Mouse (Mus musculus) liver, embryonic 14.5 days (tissue): Measurements from ENCODE around the gene Gm45808. TPM values are rescaled to one million over a fixed set of nuclear protein-coding genes. Genes with fewer than 3 reads are reported as not detected.

Experiments used
- ATAC-seq: fragments of 200-750 bp; cut with Nextera tagmentation; 2 replicates; pipeline ENCODE4 v1.8.0; 2017; ENCODE audit warnings: moderate number of reproducible peaks, mild to moderate bottlenecking, moderate library complexity; ENCODE audit not compliant: insufficient read depth
- DNase-seq, 3 experiments: peaks; one replicate each; pipeline ENCODE4 v3.0.0-alpha.2; 2012 to 2013; ENCODE audit warnings: low read depth in 3 of 3, low spot score in 3 of 3
- H3K27ac ChIP-seq: fragments of 300-500 bp; sonication (generic); 2 replicates; pipeline ENCODE4 v1.5.1; 2014; ENCODE audit warnings: moderate library complexity, mild to moderate bottlenecking, control low read depth, inconsistent platforms
- H3K27me3 ChIP-seq: fragments of 300-500 bp; sonication (generic); 2 replicates; pipeline ENCODE4 v1.6.1; 2014; ENCODE audit warnings: mild to moderate bottlenecking, low read length, moderate library complexity; ENCODE audit not compliant: control insufficient read depth, insufficient read depth
- H3K36me3 ChIP-seq: fragments of 300-500 bp; sonication (generic); replicated peaks from 2 replicates; pipeline ENCODE4 v1.6.1; 2014; ENCODE audit warnings: low read depth; ENCODE audit not compliant: control insufficient read depth, insufficient read depth
- H3K4me1 ChIP-seq, 2 experiments: fragments of 200-500 bp in 1 of 2; fragments of 300-500 bp in 1 of 2; sonication (generic) in 1 of 2; replicated peaks; 2 replicates each; pipeline ENCODE4 v1.6.1; 2012 to 2014; ENCODE audit warnings: antibody characterized with exemption in 1 of 2, inconsistent platforms in 1 of 2, low read length in 1 of 2; ENCODE audit not compliant: control insufficient read depth in 2 of 2, insufficient read depth in 2 of 2
- H3K4me2 ChIP-seq: fragments of 300-500 bp; sonication (generic); 2 replicates; pipeline ENCODE4 v1.6.1; 2014; ENCODE audit warnings: low read depth, mild to moderate bottlenecking, control low read depth, moderate library complexity
- H3K4me3 ChIP-seq, 2 experiments: fragments of 200-500 bp in 1 of 2; fragments of 300-500 bp in 1 of 2; sonication (generic) in 1 of 2; 2 replicates each; pipeline ENCODE4 v1.5.1; 2012 to 2014; ENCODE audit warnings: low read depth in 2 of 2, low read length in 2 of 2, mild to moderate bottlenecking in 2 of 2, control low read depth in 1 of 2, inconsistent platforms in 1 of 2, moderate library complexity in 1 of 2; ENCODE audit not compliant: insufficient read depth in 1 of 2
- H3K9ac ChIP-seq: fragments of 300-500 bp; sonication (generic); replicated peaks from 2 replicates; pipeline ENCODE4 v1.6.1; 2014; ENCODE audit warnings: mild to moderate bottlenecking, control low read depth, moderate library complexity
- H3K9me3 ChIP-seq: fragments of 300-500 bp; sonication (generic); 2 replicates; pipeline ENCODE4 v1.6.1; 2016; ENCODE audit warnings: low read length, mixed read lengths; ENCODE audit not compliant: control insufficient read depth
- CTCF ChIP-seq: IDR thresholded peaks from 2 replicates; pipeline ENCODE4 v1.5.1; 2016; ENCODE audit warnings: antibody characterized with exemption, low read depth, control low read depth
- EP300 ChIP-seq: IDR thresholded peaks from 2 replicates; pipeline ENCODE4 v1.6.1; 2016; ENCODE audit warnings: antibody characterized with exemption, low read depth
- WGBS: fragments of 180-500 bp; shearing (Covaris S2); extraction: QIAGEN DNeasy Blood & Tissue Kit; methylation state at CpG from one replicate; pipeline ENCODE4 v1.1.7; 2014; ENCODE audit not compliant: insufficient replicate concordance; 5-methylcytosine and 5-hydroxymethylcytosine counted together
- polyA plus RNA-seq, 2 experiments: library from polyadenylated mRNA; depleted of rRNA in 1 of 2; stranded (reverse) in 1 of 2; unstranded in 1 of 2; fragments of >200 nt; fragmentation: Nextera tagmentation in 1 of 2; extraction: Ambion mirVana in 1 of 2; gene quantifications; 2 replicates each; pipeline versions ENCODE4 v1.2.1 to v1.2.3; 2012 to 2014

Gm45808 gene
- polyA plus RNA-seq, 2 experiments: not detected

DNA sequence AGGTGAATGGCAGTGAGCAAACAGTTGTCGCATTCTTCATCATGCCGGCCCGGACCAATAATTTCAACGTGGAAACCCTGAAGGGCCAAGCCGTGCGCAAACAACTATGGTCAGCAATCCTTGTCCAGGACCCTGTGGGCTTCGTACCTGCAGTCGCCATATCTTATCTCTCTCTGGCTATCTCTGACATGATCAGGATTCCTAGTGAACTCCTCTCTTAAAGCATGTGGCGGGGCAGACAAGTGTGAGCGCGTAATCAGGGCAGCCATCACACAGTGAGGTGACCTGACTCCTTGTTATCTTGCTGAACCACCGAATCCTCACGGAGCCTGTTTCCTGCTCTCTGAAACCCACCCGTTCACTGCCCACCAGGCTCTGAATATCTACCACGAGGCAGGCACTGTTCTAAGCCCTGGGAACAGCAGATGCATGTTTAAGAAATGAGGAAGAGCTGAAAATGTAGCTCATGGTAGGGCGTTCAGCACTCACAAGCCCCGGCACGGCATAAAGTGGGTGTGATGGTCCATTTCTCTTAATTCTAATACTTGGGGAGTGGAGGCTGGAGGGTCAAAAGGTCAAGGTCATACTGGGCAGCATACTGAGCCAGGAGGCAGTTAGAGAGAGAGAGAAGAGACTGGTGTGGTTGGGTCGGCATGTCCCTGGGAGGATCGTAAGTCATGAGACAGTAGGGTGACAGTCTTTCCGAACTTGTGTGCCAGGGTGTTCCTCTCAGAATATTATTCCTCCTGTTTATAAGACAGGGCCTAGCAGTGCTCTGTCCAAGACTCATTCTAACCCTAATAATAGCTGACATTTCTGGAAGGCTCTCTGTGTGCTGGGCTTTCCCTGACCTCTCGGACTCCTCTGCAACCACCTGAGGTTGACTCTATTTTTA is 42.8 kb downstream of the Gm45808 start:
- no peak overlapping the region for H3K9ac ChIP-seq
- H3K9me3 ChIP-seq: no peaks in the 10 kb centered on the region
- no peak overlapping the region for H3K4me2 ChIP-seq
- TF ChIP-seq EP300 (no peak), CTCF (no peak)
- H3K27ac ChIP-seq: no peak overlapping the region
- ATAC-seq (no peak), DNase-seq (no peak)
- H3K4me1 ChIP-seq: peaks cover 0 to 11% of the 10 kb centered on the region in 2 experiments; a peak in 2 of 4 replicates
- no peaks in the 10 kb centered on the region for H3K36me3 ChIP-seq
- H3K4me3 ChIP-seq: no peak overlapping the region
- WGBS: 45% methylated on average over 22 of the region's 22 CpGs
- no peaks in the 10 kb centered on the region for H3K27me3 ChIP-seq

DNA sequence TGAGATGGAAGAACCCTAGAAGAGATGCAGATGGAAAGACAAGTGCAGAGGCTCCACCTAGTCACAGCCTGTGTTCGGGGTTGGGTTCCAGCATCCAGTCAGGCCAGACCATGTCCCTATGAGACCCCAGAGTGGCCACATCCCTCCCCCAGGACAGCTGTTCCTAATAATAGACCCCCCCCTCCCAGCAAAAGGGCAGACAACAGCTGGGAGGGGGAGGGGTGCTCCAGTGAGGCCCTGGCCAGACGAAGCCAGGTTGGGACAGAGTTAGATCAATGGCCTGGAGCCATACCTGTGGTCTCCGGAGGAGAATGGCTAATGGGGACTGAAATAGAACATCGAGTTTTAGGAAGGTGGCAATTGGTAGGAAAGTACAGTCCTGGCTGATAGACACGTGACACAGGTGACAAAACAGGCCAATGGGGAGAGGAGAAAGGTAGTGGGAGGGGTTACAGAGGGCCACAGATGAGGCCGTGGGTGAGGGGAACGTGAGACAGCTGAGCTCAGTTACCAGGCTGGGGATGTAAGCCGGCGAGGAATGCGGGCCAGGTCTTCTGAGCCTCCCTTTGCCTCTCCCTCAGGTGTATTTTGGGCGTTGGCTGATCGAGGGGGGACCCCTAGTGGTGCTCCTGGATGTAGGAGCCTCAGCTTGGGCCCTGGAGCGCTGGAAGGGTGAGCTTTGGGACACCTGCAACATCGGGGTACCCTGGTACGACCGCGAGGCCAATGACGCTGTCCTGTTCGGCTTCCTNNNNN is 48.9 kb downstream of the Gm45808 start, which contains the start of gene Ruvbl2:
TSS of gene Ruvbl2 (minus strand) at position 576 of the 756 bp plus-strand sequence.
- DNase-seq (no peak), ATAC-seq (no peak)
- Histone ChIP-seq H3K4me1 (peaks cover 0 to 13% of the 10 kb centered on the region in 2 experiments; a peak in 2 of 4 replicates), H3K4me3 (no peak within 1 kb of the TSS), H3K27me3 (no peaks in the 10 kb centered on the region), H3K4me2 (no peak within 1 kb of the TSS), H3K9me3 (no peaks in the 10 kb centered on the region), H3K36me3 (no peaks in the 10 kb centered on the region), H3K27ac (no peak within 1 kb of the TSS), H3K9ac (no peak within 1 kb of the TSS)
- 45% methylated on average over 19 of the region's 19 CpGs for WGBS
- TF ChIP-seq EP300 (no peak), CTCF (peak; percentile 55)

DNA sequence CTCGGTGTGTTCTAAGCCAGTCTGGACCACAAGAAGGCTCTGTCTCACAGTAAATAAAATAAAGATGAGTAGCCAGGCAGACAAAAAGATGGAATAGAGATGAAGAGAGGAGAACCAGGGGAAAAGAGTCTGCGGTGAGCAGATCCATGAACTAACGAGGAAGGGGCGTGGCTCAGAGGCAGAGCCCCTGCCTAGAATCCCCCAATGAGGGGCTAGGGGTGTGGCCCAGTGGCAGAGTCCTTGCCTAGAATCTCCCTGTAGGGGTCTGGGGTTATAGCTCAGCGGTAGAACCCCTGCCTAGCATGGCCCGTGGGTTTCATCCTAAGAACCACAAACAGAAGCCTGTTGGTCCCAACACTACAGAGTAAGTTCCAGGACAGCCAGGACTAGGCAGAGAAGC is 49.6 kb downstream of the Gm45808 start:
- Histone ChIP-seq H3K27ac (no peak overlapping the region), H3K9ac (no peak overlapping the region), H3K4me1 (peaks cover 0 to 14% of the 10 kb centered on the region in 2 experiments; a peak in 2 of 4 replicates), H3K4me2 (no peak overlapping the region), H3K4me3 (no peak overlapping the region), H3K9me3 (no peaks in the 10 kb centered on the region), H3K27me3 (no peaks in the 10 kb centered on the region), H3K36me3 (no peaks in the 10 kb centered on the region)
- no peak for TF ChIP-seq CTCF
- no peak for TF ChIP-seq EP300
- DNase-seq (no peak), ATAC-seq (no peak)
- WGBS: 45% methylated on average over 6 of the region's 6 CpGs

DNA sequence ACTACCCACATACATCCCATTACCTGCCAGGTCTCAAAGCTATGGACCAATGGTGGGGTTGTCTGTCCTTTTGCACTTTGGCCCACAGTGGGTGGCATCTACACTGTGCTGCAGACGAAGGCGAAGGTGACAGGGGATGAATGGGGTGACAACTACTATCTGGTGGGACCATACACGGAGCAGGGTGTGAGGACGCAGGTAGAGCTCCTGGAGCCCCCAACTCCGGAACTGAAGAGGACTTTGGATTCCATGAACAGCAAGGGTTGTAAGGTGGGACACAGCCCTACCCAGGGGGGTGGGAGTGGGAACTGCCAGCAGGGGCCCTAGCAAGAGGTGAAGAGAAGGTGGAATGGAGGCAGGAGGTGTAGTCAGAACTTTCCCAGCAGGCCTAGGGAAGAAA is 50.2 kb downstream of the Gm45808 start:
- no peak overlapping the region for H3K9ac ChIP-seq
- no peak for ATAC-seq
- peaks cover 2% of the 10 kb centered on the region; the same call in 1 of the 2 replicates for H3K36me3 ChIP-seq
- no peak for DNase-seq
- H3K4me1 ChIP-seq: peaks cover 0 to 14% of the 10 kb centered on the region in 2 experiments; a peak in 2 of 4 replicates
- no peaks in the 10 kb centered on the region for H3K27me3 ChIP-seq
- TF ChIP-seq CTCF: no peak
- no peak for TF ChIP-seq EP300
- no peak overlapping the region for H3K4me3 ChIP-seq
- no peaks in the 10 kb centered on the region for H3K9me3 ChIP-seq
- no peak overlapping the region for H3K27ac ChIP-seq
- no peak overlapping the region for H3K4me2 ChIP-seq
- 70% methylated on average over 5 of the region's 5 CpGs for WGBS

DNA sequence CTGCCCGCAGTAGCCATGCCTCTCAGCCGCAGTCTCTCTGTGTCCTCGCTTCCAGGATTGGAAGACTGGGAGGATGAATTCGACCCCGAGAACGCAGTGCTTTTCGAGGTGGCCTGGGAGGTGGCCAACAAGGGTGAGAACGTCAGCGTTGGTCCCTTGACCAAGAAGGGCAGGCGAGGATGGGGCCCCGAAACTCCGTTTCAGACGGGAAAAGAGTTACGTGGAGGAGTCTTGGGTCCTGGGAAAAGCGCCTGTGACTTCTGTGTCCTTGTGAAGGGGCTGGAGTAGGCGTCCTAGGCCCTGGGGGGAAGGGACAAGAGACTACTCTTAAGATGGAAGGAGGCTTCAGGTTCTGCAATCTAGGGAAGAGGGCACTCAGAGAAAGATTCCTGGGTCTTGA is 51.6 kb downstream of the Gm45808 start:
- Histone ChIP-seq H3K36me3 (peaks cover 3% of the 10 kb centered on the region; the same call in 1 of the 2 replicates), H3K27me3 (no peaks in the 10 kb centered on the region), H3K9ac (peak overlapping the region; percentile 58), H3K9me3 (no peaks in the 10 kb centered on the region), H3K4me2 (peak overlapping the region; percentile 73), H3K4me3 (peak overlapping the region; percentile 39 to 51), H3K27ac (no peak overlapping the region), H3K4me1 (peaks cover 0 to 14% of the 10 kb centered on the region in 2 experiments; a peak in 2 of 4 replicates)
- DNase-seq (no peak), ATAC-seq (no peak)
- TF ChIP-seq CTCF: no peak
- TF ChIP-seq EP300: no peak
- WGBS: 5% methylated on average over 16 of the region's 16 CpGs
